Comparison of ENCODE assay signal across 8 mouse cellular contexts in genomic region chr4:150061432-150062225, GRCm38 (mm10). TPM values are rescaled to one million over a fixed set of nuclear protein-coding genes. Genes with fewer than 3 reads are reported as not detected.
DNase-seq lines count a peak whose midpoint lies in the region; ATAC-seq and TF ChIP-seq lines count a peak whose summit lies in the region.
"Had no signal": no experiment of that assay in that cellular context is flagged by ENCODE, and none has a peak within 500 bp of the region (broad histone marks: within the 10 kb centered on the region; RNA-seq: fewer than 3 reads in every experiment).

No protein-coding gene starts in this region.

- peak; percentile 64 for ATAC-seq in lung, embryonic 14.5 days (ENCODE audit: insufficient read depth)

- 66% methylated on average over 16 of the region's 16 CpGs for WGBS in lung, embryonic 14.5 days
- 66% methylated on average over 16 of the region's 16 CpGs for WGBS in lung, adult 2 months
- 56% methylated on average over 16 of the region's 16 CpGs for WGBS in kidney, adult 2 months

- no peaks in the 10 kb centered on the region for H3K27me3 ChIP-seq in lung, embryonic 14.5 days (ENCODE audit: insufficient read depth, low read length)
- H3K27me3 ChIP-seq in kidney, adult 2 months (replicated peaks; ENCODE audit: control insufficient read depth, insufficient read depth, low read length), result no peaks in the 10 kb centered on the region

- H3K36me3 ChIP-seq in lung, embryonic 14.5 days (ENCODE audit: insufficient read depth), result 0 out of 2 replicates have a peak, but pooled peaks cover 6% of the 10 kb centered on the region
- no peaks in the 10 kb centered on the region for H3K36me3 ChIP-seq in kidney, adult 2 months (ENCODE audit: control insufficient read depth, insufficient read depth, low read length)

- intact Hi-C loops in heart, postnatal 36 days (cut with DNase I), result no loop called here

- no peaks in the 10 kb centered on the region for H3K9me3 ChIP-seq in lung, embryonic 14.5 days (ENCODE audit: low read depth, low read length)
- H3K9me3 ChIP-seq: heart, embryonic 13.5 days had no signal

- no peak overlapping the region for H3K4me2 ChIP-seq in lung, embryonic 14.5 days
- H3K4me2 ChIP-seq: heart, embryonic 13.5 days had no signal

- no peak overlapping the region for H3K27ac ChIP-seq in lung, embryonic 14.5 days (ENCODE audit: low read depth)
- 0 out of 2 replicates have a peak overlapping the region, but pooled peaks have one; percentile 67 for H3K27ac ChIP-seq in bone marrow macrophage, adult 2 months (ENCODE audit: insufficient read depth, low read depth, low read length)
- H3K27ac ChIP-seq in kidney, adult 2 months (ENCODE audit: insufficient read depth, low read depth, low read length), result no peak overlapping the region
- H3K27ac ChIP-seq: heart, embryonic 13.5 days had no signal

- TF ChIP-seq CTCF in lung, embryonic 14.5 days (IDR thresholded peaks at IDR 0.05; ENCODE audit: low read depth), result no peak
- no peak for TF ChIP-seq CTCF in lung, adult 2 months (IDR thresholded peaks at IDR 0.05; ENCODE audit: insufficient read depth, low read length)
- TF ChIP-seq CTCF in bone marrow macrophage, adult 2 months (IDR thresholded peaks at IDR 0.05; ENCODE audit: low read depth, low read length), result no peak
- no peak for TF ChIP-seq CTCF in kidney, adult 2 months (conservative IDR thresholded peaks at IDR 0.05; ENCODE audit: insufficient read depth, insufficient read length, low read depth, low read length)

- peaks cover 11% of the 10 kb centered on the region; the same call in 1 of the 2 replicates for H3K4me1 ChIP-seq in lung, embryonic 14.5 days (ENCODE audit: insufficient read depth)
- H3K4me1 ChIP-seq in lung, adult 2 months (ENCODE audit: control insufficient read depth, insufficient read depth, low read length), result 0 out of 2 replicates have a peak, but pooled peaks cover 3% of the 10 kb centered on the region
- H3K4me1 ChIP-seq in bone marrow macrophage, adult 2 months (ENCODE audit: control insufficient read depth, insufficient read depth, low read length), result peaks cover 59% of the 10 kb centered on the region
- H3K4me1 ChIP-seq in kidney, adult 2 months (ENCODE audit: control insufficient read depth, insufficient read depth, low read length), result peaks cover 5% of the 10 kb centered on the region; the same call in 1 of the 2 replicates

- H3K9ac ChIP-seq in lung, embryonic 14.5 days, result no peak overlapping the region
- H3K9ac ChIP-seq: heart, embryonic 13.5 days had no signal

- H3K4me3 ChIP-seq in lung, embryonic 14.5 days (ENCODE audit: low read depth, low read length), result no peak overlapping the region
- no peak overlapping the region for H3K4me3 ChIP-seq in lung, adult 2 months (replicated peaks; ENCODE audit: extremely low read depth, low read depth, low read length)
- no peak overlapping the region for H3K4me3 ChIP-seq in bone marrow macrophage, adult 2 months (ENCODE audit: insufficient read depth, low read length)
- H3K4me3 ChIP-seq in kidney, adult 2 months (ENCODE audit: insufficient read depth, low read depth, low read length), result no peak overlapping the region
- H3K4me3 ChIP-seq: heart, embryonic 13.5 days had no signal

- no peak for TF ChIP-seq POLR2A in lung, adult 2 months (IDR thresholded peaks at IDR 0.05; ENCODE audit: borderline replicate concordance, extremely low read depth, low read depth, low read length)
- no peak for TF ChIP-seq POLR2A in bone marrow macrophage, adult 2 months (IDR thresholded peaks at IDR 0.05; ENCODE audit: borderline replicate concordance, low read depth, low read length)
- no peak for TF ChIP-seq POLR2A in kidney, adult 2 months (IDR thresholded peaks at IDR 0.05; ENCODE audit: low read depth, low read length)

- DNase-seq in lung, embryonic 14.5 days, result peak; percentile 63
- no peak for DNase-seq in lung, adult 2 months
- DNase-seq in kidney, adult 2 months, result peak; percentile 71
- DNase-seq in ovary, postnatal 36 days (ENCODE audit: low spot score), result peak; percentile 48
- no peak for DNase-seq in thymus, postnatal 36 days
- no peak for DNase-seq in heart, postnatal 36 days

RNA-seq across cellular contexts. Expression of gene Gpr157, which starts 25.5 kb away (rescaled TPM):
- polyA plus RNA-seq in lung, embryonic 14.5 days (2014; fragmentation: Nextera tagmentation; extraction: Ambion mirVana), result 1.4 and 1.5 TPM in 2 replicates
- polyA plus RNA-seq in lung, adult 2 months (2012; rRNA removed), result 3.8 and 5.0 TPM in 2 replicates
- polyA plus RNA-seq in bone marrow macrophage, adult 2 months (2012; ENCODE audit: insufficient read depth, insufficient read length, missing spikeins), result 4.8 and 5.1 TPM in 2 replicates
- 0.76 and 1.2 TPM in 2 replicates for polyA plus RNA-seq in kidney, adult 2 months (2012; rRNA removed)
- 10 to 100 TPM; 26.7 to 41.1 TPM for total RNA-seq in heart, postnatal 36 days (2021)

RNA-seq across cellular contexts. Expression of gene H6pd, which starts 52.8 kb away (rescaled TPM):
- 20.4 and 22.0 TPM in 2 replicates for polyA plus RNA-seq in lung, embryonic 14.5 days (2014; fragmentation: Nextera tagmentation; extraction: Ambion mirVana)
- 148 and 171 TPM in 2 replicates for polyA plus RNA-seq in lung, adult 2 months (2012; rRNA removed)
- 35.4 and 41.1 TPM in 2 replicates for polyA plus RNA-seq in bone marrow macrophage, adult 2 months (2012; ENCODE audit: insufficient read depth, insufficient read length, missing spikeins)
- polyA plus RNA-seq in kidney, adult 2 months (2012; rRNA removed), result 137 and 161 TPM in 2 replicates
- total RNA-seq in heart, postnatal 36 days (2021), result 10 to 100 TPM; 45.0 to 45.7 TPM

RNA-seq across cellular contexts. Expression of gene Slc2a5, which starts 57.5 kb away (rescaled TPM):
- polyA plus RNA-seq in lung, embryonic 14.5 days (2014; fragmentation: Nextera tagmentation; extraction: Ambion mirVana), result 0.60 and 0.70 TPM in 2 replicates
- 0.66 and 4.5 TPM in 2 replicates for polyA plus RNA-seq in lung, adult 2 months (2012; rRNA removed)
- 0.43 TPM in 1 of 2 replicates, not detected in the other for polyA plus RNA-seq in bone marrow macrophage, adult 2 months (2012; ENCODE audit: insufficient read depth, insufficient read length, missing spikeins)
- 181 and 266 TPM in 2 replicates for polyA plus RNA-seq in kidney, adult 2 months (2012; rRNA removed)
- under 1 TPM; 0.11 TPM for total RNA-seq in heart, postnatal 36 days (2021)

Comparison
In these comparisons a context has a peak if more than half of its experiments do, and no peak if none do; other contexts are left out.
1. DNase-seq: peak in lung, embryonic 14.5 days (single experiment), kidney, adult 2 months (single experiment) and ovary, postnatal 36 days (single experiment); none in lung, adult 2 months (single experiment), thymus, postnatal 36 days (0 of 2) and heart, postnatal 36 days (0 of 2).
2. RNA of gene Slc2a5, which starts 57.5 kb away (polyA plus RNA-seq): 181 to 266 TPM in kidney, adult 2 months; 0.66 to 4.5 TPM in lung, adult 2 months, 0.60 to 0.70 TPM in lung, embryonic 14.5 days and 0.43 TPM in bone marrow macrophage, adult 2 months; every median in the first group is over 10 times any median in the second.